Mouse (Mus musculus) limb, embryonic 13.5 days (tissue): Measurements from ENCODE around the gene Cped1. TPM values are rescaled to one million over a fixed set of nuclear protein-coding genes. Genes with fewer than 3 reads are reported as not detected.

ENCODE experiments used
- ATAC-seq: fragments of 200-750 bp; cut with Nextera tagmentation; 2 replicates; pipeline ENCODE4 v1.8.0; 2017; ENCODE audit warnings: low read depth, moderate number of reproducible peaks, moderate TSS enrichment; ENCODE audit not compliant: low FRiP score
- H3K27ac ChIP-seq: fragments of 300-500 bp; sonication (generic); 2 replicates; pipeline ENCODE4 v1.5.1; 2015; ENCODE audit warnings: inconsistent platforms, mild to moderate bottlenecking, moderate library complexity
- H3K27me3 ChIP-seq: fragments of 300-500 bp; sonication (generic); 2 replicates; pipeline ENCODE4 v1.6.1; 2015; ENCODE audit warnings: mild to moderate bottlenecking, inconsistent platforms
- H3K36me3 ChIP-seq: fragments of 300-500 bp; sonication (generic); 2 replicates; pipeline ENCODE4 v1.6.1; 2015; ENCODE audit warnings: inconsistent platforms, mild to moderate bottlenecking, moderate library complexity
- H3K4me1 ChIP-seq: fragments of 300-500 bp; sonication (generic); 2 replicates; pipeline ENCODE4 v1.6.1; 2015; ENCODE audit warnings: inconsistent platforms
- H3K4me2 ChIP-seq: fragments of 300-500 bp; sonication (generic); replicated peaks from 2 replicates; pipeline ENCODE4 v1.6.1; 2015; ENCODE audit warnings: inconsistent platforms, mild to moderate bottlenecking, moderate library complexity
- H3K4me3 ChIP-seq: fragments of 300-500 bp; sonication (generic); 2 replicates; pipeline ENCODE4 v1.5.1; 2015; ENCODE audit warnings: moderate library complexity, mild to moderate bottlenecking, inconsistent platforms
- H3K9ac ChIP-seq: fragments of 300-500 bp; sonication (generic); 2 replicates; pipeline ENCODE4 v1.6.1; 2015; ENCODE audit warnings: mild to moderate bottlenecking, inconsistent platforms
- H3K9me3 ChIP-seq: fragments of 300-500 bp; sonication (generic); 2 replicates; pipeline ENCODE4 v1.6.1; 2016; ENCODE audit warnings: inconsistent platforms
- WGBS: fragments of 180-500 bp; shearing (Covaris S2); methylation state at CpG from one replicate; pipeline ENCODE4 v1.1.7; 2015; 5-methylcytosine and 5-hydroxymethylcytosine counted together
- polyA plus RNA-seq: library from polyadenylated mRNA; unstranded; fragments of >200 nt; fragmentation: Nextera tagmentation; extraction: Ambion mirVana; gene quantifications from 2 replicates; pipeline ENCODE4 v1.2.1, GENCODE M21; 2015

The Cped1 gene
- polyA plus RNA-seq = 53.1 and 53.5 TPM in 2 replicates

DNA sequence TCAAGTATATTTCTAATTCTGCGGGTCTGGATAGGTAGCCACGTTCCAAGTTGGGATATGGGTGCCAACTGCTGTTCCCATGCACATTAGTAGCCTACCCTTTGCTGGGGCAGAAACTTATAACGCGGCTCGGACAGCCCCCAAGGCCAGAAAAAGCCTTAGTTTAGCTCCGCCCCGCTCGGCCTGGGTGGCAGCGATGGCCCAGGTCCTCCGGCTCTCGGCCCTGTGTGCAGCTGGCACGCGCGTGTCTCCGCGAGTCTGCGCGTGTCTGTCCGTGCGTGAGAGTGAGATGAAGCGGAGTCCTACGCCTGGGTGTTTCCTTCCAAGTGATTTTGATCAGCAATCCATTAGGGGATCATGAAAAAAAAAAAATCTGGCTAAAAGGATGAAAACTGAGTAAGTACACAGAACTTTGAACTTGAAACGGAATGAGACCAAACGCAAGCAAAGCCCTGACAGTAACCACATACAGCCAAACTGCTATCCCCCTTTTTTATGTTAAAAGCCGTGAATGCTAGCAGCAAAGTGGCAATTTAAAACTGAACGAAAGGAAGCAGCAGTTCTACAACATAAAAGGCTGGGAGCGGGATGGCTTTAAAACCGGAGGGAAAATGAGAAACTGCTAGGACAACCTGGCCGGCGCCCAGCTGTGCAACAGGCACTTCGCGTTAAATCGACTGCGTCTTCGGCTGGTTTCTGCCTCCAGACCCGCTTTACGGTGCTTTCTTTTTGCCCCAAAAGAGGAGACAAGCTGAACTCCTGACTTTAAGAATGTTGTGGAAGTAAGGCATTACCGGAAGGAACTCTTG lies at the start of gene Cped1:
Gene Cped1, plus strand, starts transcription at position 185 of the 809 bp plus-strand sequence.
- under 1% methylated on average over 38 of the region's 38 CpGs for WGBS
- peak within 1 kb of the TSS; percentile 93 for H3K27ac ChIP-seq
- peak within 1 kb of the TSS; percentile 81 for H3K9ac ChIP-seq
- H3K4me3 ChIP-seq = peak within 1 kb of the TSS; percentile 55
- H3K4me2 ChIP-seq = peak within 1 kb of the TSS; percentile 71
- no peaks in the 10 kb centered on the region for H3K36me3 ChIP-seq
- no peaks in the 10 kb centered on the region for H3K9me3 ChIP-seq
- no peaks in the 10 kb centered on the region for H3K27me3 ChIP-seq
- H3K4me1 ChIP-seq = peaks cover 14% of the 10 kb centered on the region; the same call in 1 of the 2 replicates
- peak; percentile 63 for ATAC-seq

DNA sequence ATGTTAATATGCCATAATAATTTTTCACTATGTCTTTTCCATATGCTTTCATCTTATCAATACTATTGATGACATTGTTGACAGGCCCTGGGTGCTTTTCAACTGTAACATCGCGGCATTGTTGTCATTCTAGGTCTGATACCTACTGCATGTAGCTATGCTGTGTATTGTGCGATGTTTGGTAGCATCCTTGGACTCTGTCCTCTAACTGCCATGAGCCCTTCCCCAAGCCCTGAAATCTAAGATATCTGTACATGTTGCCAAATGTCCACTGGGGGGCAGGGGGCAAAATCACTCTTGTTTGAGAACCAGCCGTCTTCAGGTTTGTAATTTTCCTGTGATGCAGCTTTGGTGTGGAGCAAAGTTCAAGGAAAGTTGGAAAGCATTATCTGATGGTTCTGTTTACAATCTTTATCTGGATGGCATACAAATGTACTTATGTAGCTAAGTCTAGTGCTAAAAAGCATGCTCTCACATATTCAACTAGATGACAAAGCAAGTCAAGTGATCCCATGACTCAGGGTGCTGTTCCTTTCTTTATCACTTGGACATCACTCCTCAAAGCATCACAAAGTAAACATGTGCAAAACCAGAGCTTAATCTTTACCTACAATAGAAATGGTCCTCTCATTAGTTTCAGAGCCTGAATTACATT lies 47.6 kb upstream of the Cped1 start:
- WGBS = 81% methylated on average over 4 of the region's 4 CpGs
- Histone ChIP-seq H3K36me3 (no peaks in the 10 kb centered on the region), H3K9me3 (0 out of 2 replicates have a peak, but pooled peaks cover 5% of the 10 kb centered on the region), H3K4me2 (no peak overlapping the region), H3K4me3 (no peak overlapping the region), H3K9ac (no peak overlapping the region), H3K27ac (no peak overlapping the region), H3K27me3 (no peaks in the 10 kb centered on the region), H3K4me1 (no peaks in the 10 kb centered on the region)
- ATAC-seq = no peak

DNA sequence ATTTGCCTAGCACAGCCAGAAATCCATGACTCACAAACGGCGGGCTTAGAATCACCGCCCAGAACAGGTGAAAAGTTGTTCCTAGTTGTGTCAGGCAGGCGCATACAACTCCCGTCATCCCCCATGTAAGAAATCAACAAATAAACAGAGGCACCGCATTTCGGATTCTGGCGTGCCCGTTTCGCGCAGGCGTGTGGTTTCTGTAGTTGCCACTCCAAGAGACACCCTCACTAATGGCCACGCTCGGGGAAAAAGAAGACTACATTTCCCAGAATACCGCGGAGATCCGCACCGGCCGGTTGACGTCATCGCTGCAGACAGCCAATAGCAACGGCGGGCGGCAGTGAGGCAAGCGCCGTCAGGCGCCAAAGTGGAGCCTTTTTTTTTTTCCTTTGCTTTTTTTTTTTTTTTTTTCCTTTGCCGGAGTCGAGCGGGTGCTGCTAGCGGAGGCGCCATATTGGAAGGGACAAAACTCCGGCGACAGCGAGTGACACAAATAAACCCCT lies 36.4 kb upstream of the Cped1 start, which contains the start of gene Ing3:
Gene Ing3, plus strand, starts transcription at position 346 of the 506 bp plus-strand sequence.
- whole genome bisulfite sequencing = under 1% methylated on average over 35 of the region's 35 CpGs

DNA sequence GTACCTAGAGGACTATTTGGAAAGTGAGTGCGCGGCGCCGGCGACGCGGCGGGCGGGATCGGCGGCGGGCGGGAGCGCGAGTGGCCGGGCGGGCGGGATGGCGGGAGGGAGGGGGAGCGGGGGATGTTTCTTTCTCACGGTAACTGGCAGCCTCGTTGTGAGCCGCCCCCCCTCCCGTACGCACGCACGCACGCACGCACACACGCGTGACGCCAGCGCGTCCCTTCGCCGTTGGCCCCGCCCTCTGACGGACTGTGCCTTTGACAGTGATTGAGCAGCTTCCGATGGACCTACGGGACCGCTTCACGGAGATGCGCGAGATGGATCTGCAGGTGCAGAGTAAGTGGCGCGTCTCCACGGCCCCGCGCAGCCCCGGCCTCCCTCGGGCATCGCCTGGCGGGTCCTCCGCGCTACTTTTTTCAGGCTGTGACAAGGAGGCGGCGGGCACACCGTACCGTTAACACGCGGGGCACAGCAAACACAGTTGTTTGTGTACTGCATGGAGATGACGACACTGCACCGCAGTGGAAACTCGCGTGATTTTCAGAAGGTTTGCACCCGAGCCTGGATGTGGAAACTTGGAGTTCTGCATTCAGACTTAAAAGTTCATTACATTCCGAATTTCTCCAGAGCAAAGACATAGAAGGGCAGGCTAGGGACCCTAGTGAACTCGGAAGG lies 35.8 kb upstream of the Cped1 start:
- Histone ChIP-seq H3K27me3 (no peaks in the 10 kb centered on the region), H3K36me3 (peaks cover 19% of the 10 kb centered on the region), H3K4me2 (peak overlapping the region; percentile 78), H3K9ac (peak overlapping the region; percentile 71), H3K4me1 (peaks cover 10% of the 10 kb centered on the region), H3K9me3 (no peaks in the 10 kb centered on the region), H3K27ac (peak overlapping the region; percentile 97), H3K4me3 (peak overlapping the region; percentile 73)
- ATAC-seq = peak; percentile 94
- WGBS = under 1% methylated on average over 64 of the region's 68 CpGs

More for the DNA sequence above, 36.4 kb upstream of the Cped1 start, which contains the start of gene Ing3:
- peaks cover 10% of the 10 kb centered on the region for H3K4me1 ChIP-seq
- no peaks in the 10 kb centered on the region for H3K9me3 ChIP-seq
- ATAC-seq = peak; percentile 98
- H3K9ac ChIP-seq = peak within 1 kb of the TSS; percentile 71
- peak within 1 kb of the TSS; percentile 97 for H3K27ac ChIP-seq
- no peaks in the 10 kb centered on the region for H3K27me3 ChIP-seq
- peak within 1 kb of the TSS; percentile 73 for H3K4me3 ChIP-seq
- peak within 1 kb of the TSS; percentile 78 for H3K4me2 ChIP-seq
- H3K36me3 ChIP-seq = peaks cover 14% of the 10 kb centered on the region

DNA sequence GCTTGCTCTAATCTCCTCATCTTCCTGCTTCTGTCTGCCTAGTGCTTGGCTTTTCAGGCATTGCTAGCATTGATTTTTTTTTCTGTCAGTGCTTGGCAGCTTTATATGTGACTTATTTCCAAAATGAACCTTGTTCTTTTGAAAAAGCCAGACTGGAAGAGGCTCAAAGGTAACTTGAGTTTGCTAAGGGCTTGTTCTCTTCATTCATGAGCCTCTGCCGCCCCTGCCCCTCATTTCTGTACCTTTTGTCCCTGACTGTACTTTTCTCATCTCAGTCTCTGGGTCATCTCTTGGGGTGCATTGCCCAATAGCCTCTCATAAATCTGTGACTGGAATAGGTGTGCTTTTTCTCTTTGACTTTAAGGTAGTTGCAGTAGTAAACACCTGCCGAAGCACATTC lies 35.0 kb upstream of the Cped1 start:
- no peak for ATAC-seq
- H3K4me2 ChIP-seq = peak overlapping the region; percentile 78
- WGBS = 87% methylated on average over 2 of the region's 2 CpGs
- peak overlapping the region; percentile 73 for H3K4me3 ChIP-seq
- peaks cover 10% of the 10 kb centered on the region for H3K4me1 ChIP-seq
- peak overlapping the region; percentile 71 for H3K9ac ChIP-seq
- no peaks in the 10 kb centered on the region for H3K27me3 ChIP-seq
- no peak overlapping the region for H3K27ac ChIP-seq
- H3K9me3 ChIP-seq = no peaks in the 10 kb centered on the region
- H3K36me3 ChIP-seq = peaks cover 27% of the 10 kb centered on the region

GRCm38 (mm10) chr6:21955468-21955867 lies 30.2 kb upstream of the Cped1 start:
- Histone ChIP-seq H3K4me1 (peaks cover 8% of the 10 kb centered on the region), H3K27me3 (no peaks in the 10 kb centered on the region), H3K27ac (no peak overlapping the region), H3K36me3 (peaks cover 59% of the 10 kb centered on the region), H3K9me3 (no peaks in the 10 kb centered on the region), H3K9ac (no peak overlapping the region), H3K4me3 (no peak overlapping the region), H3K4me2 (no peak overlapping the region)
- no peak for ATAC-seq
- 88% methylated on average over 4 of the region's 4 CpGs for WGBS

GRCm38 (mm10) chr6:21958922-21959321 lies 26.8 kb upstream of the Cped1 start:
- H3K4me3 ChIP-seq = no peak overlapping the region
- peaks cover 55% of the 10 kb centered on the region for H3K36me3 ChIP-seq
- H3K27me3 ChIP-seq = no peaks in the 10 kb centered on the region
- H3K4me1 ChIP-seq = no peaks in the 10 kb centered on the region
- H3K9me3 ChIP-seq = no peaks in the 10 kb centered on the region
- WGBS = 84% methylated on average over 4 of the region's 4 CpGs
- H3K9ac ChIP-seq = no peak overlapping the region
- no peak overlapping the region for H3K27ac ChIP-seq
- no peak for ATAC-seq
- H3K4me2 ChIP-seq = no peak overlapping the region

GRCm38 (mm10) chr6:21959909-21960308 lies 25.8 kb upstream of the Cped1 start:
- Histone ChIP-seq H3K27me3 (no peaks in the 10 kb centered on the region), H3K4me2 (no peak overlapping the region), H3K9ac (no peak overlapping the region), H3K4me1 (no peaks in the 10 kb centered on the region), H3K9me3 (no peaks in the 10 kb centered on the region), H3K4me3 (no peak overlapping the region), H3K36me3 (peaks cover 56% of the 10 kb centered on the region), H3K27ac (no peak overlapping the region)
- WGBS = 94% methylated on average over 5 of the region's 5 CpGs
- no peak for ATAC-seq

GRCm38 (mm10) chr6:21977532-21977931 lies 8.2 kb upstream of the Cped1 start:
- no peak overlapping the region for H3K27ac ChIP-seq
- no peak for ATAC-seq
- WGBS = 44% methylated on average over 2 of the region's 2 CpGs

GRCm38 (mm10) chr6:21981114-21981513 lies 4.6 kb upstream of the Cped1 start:
- Histone ChIP-seq H3K9ac (no peak overlapping the region), H3K27me3 (no peaks in the 10 kb centered on the region), H3K4me2 (no peak overlapping the region), H3K36me3 (no peaks in the 10 kb centered on the region), H3K27ac (no peak overlapping the region), H3K4me1 (0 out of 2 replicates have a peak, but pooled peaks cover 5% of the 10 kb centered on the region), H3K4me3 (no peak overlapping the region), H3K9me3 (no peaks in the 10 kb centered on the region)
- ATAC-seq = no peak
- WGBS = 75% methylated on average over 1 of the region's 1 CpGs

More at GRCm38 (mm10) chr6:21977532-21977931, 8.2 kb upstream of the Cped1 start:
- H3K4me3 ChIP-seq = no peak overlapping the region
- 0 out of 2 replicates have a peak, but pooled peaks cover 5% of the 10 kb centered on the region for H3K4me1 ChIP-seq
- H3K36me3 ChIP-seq = peaks cover 23% of the 10 kb centered on the region
- no peaks in the 10 kb centered on the region for H3K9me3 ChIP-seq
- H3K4me2 ChIP-seq = no peak overlapping the region
- no peak overlapping the region for H3K9ac ChIP-seq
- no peaks in the 10 kb centered on the region for H3K27me3 ChIP-seq

DNA sequence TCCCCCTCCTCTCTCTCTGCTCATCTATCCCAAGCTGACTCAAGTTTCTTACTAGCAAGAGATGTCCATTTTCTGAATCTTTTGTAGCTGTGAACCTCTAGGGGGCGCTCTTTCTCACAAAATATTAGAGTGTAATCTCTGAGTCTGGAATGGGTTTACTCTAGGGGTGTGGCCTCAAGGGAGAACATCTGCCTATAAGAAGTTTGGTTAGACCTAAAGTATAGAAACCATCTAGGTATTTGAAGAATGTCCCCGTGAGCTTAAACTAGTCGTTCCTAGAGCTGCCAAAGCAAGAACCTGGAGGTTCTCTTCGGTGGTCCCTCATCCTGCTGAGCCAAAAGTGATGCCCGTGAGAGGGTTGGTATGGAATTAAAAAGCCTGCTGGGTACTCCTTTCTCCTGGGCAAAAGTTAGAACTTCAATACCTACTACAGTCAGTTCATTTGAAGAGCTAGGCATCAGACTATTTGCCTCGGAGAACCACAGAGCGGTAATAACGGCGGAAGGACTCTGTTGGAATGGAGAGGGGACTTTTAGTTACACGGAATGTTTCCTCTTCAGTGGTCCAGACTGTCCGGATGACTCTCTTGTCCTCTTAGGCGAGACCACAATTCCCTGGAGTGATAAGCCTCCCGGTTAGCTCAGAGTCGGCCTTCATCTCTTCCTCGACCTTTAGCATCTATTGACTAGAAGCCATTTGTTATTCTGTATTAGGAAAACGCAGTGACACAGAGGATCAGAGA lies 555 bp upstream of the Cped1 start:
- H3K4me3 ChIP-seq = peak overlapping the region; percentile 55
- H3K4me2 ChIP-seq = peak overlapping the region; percentile 71
- ATAC-seq = peak; percentile 71
- H3K4me1 ChIP-seq = peaks cover 9% of the 10 kb centered on the region; the same call in 1 of the 2 replicates
- no peaks in the 10 kb centered on the region for H3K9me3 ChIP-seq
- peak overlapping the region; percentile 93 for H3K27ac ChIP-seq
- H3K36me3 ChIP-seq = no peaks in the 10 kb centered on the region
- peak overlapping the region; percentile 81 for H3K9ac ChIP-seq
- WGBS = 3% methylated on average over 16 of the region's 16 CpGs
- no peaks in the 10 kb centered on the region for H3K27me3 ChIP-seq
